Mouse (Mus musculus) kidney, postnatal 10 days (tissue): Measurements from ENCODE around the gene Mettl4.

Source experiments
- DNase-seq: peaks from one replicate; pipeline ENCODE4 v3.0.0; 2021; ENCODE audit warnings: mixed read lengths

Gene Mettl4

DNA sequence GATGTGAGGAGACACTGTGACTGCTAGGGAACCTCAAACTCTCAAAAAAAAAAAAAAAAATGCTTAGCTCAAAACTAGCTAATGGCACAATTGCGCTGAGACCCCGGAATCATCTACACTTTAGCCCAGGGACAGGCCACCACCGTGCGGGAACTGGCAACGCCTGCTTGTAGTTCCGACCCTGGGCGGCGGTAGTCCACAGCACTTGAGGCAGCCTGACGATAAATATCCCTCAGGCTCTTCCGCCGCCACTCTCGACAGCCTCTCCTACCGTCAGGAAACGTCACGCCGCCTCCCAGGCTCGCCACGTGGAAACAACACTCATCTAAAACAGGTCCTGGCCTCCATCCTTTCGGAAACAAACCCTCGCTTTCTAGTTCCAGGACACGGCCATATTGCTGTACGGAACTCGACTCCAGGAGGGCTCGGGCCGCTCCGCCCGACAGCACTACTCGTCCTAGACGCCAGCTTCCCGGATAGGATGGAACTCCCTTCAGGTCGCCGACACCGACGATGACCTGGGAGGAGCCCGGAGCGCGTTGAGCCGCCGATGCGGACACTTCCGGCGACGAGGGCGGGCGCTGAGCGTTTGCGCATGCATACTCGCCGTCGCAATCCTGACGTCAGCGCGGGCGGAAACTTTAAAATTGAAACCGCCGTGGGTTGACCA is at the start of gene Mettl4:
Gene Mettl4, minus strand, starts transcription at position 554 of the 670 bp plus-strand sequence.
- DNase-seq = peak; percentile 96

DNA sequence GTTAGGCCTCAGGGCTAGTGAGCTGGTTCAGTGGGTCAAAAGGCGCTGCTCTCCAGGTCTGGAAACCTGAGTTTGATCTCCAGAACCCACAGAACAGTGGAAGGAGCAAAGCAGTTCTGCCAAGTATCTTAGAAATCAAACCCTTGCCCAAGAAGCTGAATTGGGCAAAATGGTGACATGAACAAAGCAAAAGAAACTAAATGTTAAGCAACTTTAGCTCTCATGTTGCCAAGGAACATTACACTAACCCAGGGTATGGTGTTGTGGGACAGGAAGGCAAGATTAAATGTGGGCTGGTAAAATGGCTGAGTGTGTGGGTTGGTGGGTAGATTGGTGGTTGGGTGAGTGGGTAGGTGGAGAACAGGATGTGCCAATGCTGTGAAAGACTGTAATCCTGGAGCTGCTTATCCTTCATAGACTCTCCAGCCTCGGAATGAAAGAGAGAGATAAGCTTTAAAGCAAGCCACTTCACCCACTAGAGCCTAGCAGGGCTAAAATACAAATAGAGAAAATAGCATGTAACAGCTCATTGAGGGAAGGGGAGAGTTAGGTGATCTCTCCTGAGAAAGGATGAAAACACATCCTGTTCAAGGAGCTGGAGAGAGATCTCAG is 29.2 kb upstream of the Mettl4 start:
- no peak for DNase-seq

DNA sequence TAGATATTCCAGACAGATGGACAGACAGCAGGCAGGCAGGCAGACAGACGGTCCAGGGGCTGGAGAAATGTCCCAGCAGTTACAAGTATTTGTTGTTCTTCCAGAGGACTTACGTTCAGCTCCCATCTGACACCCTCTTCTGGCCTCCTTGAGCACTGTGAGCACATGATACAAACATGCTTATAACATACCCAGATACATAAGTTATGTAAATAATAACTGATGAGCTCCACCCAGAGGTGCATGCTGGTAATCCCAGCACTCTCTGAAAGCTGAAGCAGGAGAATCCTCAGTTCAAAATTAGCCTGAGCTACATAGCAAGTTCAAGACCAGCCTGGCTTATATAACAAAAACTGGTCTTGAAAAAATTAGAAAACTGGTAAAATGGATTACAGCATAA is 18.7 kb upstream of the Mettl4 start:
- no peak for DNase-seq

DNA sequence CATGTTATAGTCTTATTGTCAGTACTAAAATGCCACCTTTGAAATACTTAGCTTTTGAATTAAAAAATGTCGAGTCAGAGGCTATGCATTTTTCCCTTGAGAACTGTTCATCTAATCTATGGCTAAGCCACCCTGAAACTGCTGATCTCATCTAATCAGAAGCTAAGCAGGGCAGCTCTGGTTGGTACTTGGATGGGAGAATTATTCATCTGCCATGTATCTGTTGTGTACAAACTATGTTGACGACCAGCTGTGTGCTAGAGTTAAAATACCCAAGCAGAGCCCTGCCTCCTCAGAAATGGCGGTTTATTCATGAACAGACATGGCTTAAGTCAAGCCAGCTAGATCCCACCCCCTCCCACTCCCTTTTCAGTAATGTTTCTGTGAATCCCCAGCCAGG is 14.9 kb upstream of the Mettl4 start:
- DNase-seq = no peak

DNA sequence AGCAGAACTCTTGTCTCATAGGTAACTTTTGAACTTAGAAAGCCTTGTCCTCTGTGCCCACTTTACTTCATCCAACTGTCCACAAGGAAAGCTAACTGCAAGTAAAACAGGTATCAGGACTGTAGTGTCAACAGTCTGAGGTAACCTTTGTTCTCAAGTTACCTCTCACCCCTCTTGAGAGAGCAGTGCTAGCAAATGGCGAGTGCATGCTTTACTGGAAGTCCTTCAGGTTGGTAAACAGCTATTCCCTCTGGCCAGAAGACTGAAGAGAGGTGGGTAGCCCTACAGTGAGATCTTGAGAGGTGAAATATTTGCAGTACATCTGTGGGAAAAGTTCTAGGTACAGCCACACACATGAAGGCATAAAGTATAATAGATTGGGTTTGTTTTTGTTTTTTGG is 14.2 kb upstream of the Mettl4 start:
- no peak for DNase-seq

DNA sequence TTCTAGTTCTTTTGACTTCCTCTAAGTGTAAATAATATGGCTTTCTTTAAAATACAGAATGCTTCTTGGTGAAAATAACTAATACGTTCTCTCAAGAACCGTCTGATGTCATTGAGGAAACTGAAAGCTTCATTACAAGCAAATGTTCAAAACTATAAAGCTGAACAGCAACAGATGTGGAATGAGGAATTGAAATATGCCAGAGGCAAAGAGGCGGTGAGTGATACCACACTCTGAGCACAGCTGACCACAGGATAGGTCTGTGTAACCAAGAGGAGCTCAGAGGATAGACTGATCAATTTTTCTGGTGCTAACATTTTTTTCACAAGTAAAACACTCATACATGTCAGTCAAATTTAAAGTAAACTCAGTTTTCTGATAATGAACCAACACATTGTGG is 12.6 kb upstream of the Mettl4 start:
- no peak for DNase-seq

DNA sequence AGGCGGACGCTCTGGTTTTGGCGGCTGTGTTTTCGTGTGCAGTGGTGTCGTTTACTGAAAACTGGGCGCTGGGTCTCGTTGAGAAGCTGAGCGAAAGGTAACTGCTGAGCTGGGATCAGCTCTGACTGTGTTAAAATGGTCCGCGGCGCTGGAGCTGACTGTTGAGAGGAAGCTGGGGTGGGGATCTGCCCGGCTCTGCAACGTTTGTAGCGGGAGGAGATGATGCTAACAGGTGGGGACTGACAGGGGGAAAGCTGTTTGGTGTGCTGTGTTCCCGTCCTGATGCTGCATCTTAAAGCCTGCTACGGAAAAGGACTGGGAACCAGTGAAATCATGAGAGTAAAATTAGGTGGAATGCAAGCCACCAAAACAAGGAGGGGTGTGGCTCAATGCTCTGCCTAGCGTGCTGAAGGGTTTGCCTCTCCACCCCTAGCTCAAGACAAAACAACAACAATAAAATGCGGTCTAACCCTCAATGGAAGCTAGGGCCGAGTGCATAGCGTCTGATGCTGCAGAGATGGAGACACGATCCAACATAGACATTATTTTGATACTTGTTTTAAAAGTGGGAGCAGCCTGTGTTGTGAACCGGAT is 414 bp upstream of the Mettl4 start:
- no peak for DNase-seq

DNA sequence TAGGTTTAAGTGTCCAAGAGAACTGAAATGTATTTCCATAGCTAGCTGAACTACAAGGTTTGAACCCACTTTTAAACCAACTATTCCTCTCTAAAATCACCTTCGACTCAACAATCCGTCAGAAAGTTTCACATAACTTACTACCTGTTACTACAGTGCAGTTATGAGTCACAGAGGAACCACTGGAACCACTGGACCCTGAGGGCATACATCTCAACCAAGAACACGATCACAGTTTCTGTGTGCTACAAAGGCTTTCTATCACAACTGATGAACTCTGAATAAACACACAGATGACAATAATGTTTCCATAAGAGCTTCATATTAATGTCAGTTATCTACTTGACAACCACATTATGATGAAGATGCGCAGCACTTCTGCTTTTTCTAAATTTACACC is 11.6 kb downstream of the Mettl4 start:
- DNase-seq = no peak

DNA sequence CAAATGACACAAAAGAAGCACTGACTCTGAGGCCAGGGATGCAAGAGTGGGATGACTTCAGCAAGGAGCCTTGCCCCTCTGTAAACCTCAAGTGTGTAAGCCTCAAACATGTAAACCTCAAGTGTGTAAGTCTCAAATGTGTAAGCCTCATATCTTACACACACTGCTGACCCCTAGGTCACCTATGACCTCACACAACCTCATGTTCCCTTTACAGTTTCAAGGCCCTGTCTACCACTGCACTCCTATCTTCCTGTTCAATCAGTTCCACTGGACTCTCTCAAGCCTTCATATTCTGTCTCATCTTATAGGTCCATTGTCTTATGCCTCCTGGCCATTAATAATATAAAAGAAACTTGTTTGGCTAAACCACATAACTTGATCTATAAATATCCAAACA is 13.9 kb downstream of the Mettl4 start:
- no peak for DNase-seq

DNA sequence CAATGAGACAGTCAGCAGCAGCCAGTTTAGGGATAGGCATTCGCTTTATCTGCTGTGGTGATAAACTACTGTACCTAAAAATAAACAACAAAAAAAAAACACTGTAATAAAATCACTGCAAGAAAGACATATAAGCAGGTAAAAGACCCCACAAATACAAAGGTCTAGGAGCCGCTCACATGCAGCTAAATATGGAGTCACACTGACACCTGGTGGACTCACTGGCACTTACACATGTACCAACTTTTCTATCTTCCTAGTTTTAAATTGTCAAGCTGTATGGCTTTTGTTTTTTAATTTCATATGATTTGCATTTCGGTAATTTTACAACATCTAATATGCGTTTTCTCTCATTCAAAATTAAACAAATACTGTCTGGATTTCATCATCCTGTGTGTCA is 14.4 kb downstream of the Mettl4 start:
- peak; percentile 15 for DNase-seq

DNA sequence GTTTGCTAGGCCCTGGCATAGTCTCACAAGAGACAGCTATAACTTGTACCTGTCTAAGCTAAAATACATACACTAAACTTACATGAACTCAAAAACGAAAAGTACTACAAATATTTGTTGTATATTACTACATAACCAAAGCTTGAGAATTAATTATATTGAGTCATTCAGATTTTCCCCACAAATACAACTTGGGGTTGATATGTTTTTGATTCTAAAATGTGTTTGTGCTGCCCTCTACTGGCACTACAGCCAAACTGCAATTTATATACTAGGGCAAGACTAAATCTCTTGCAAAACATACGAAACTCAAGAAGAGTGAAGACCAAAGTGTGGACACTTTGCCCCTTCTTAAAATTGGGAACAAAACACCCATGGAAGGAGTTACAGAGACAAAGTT is 19.4 kb downstream of the Mettl4 start:
- DNase-seq = peak; percentile 40

DNA sequence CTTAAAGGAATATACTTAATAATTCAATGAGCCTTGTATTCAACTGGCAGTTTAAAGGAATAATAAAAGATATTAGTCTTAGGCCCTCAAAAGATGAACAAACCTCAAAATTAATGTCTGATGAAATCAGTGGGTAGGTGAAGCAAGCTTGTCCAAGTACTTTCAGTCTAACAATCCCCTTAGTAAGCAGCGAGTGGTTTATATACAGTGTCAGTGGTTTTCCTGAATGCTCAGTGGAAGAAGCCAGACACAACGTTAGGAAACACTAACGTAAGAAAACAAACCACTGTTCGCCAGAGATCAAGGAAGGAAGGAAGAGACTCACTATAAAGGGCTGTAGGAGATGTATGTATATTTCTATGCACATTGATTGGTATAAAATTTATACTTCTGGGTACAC is 23.1 kb downstream of the Mettl4 start:
- no peak for DNase-seq

DNA sequence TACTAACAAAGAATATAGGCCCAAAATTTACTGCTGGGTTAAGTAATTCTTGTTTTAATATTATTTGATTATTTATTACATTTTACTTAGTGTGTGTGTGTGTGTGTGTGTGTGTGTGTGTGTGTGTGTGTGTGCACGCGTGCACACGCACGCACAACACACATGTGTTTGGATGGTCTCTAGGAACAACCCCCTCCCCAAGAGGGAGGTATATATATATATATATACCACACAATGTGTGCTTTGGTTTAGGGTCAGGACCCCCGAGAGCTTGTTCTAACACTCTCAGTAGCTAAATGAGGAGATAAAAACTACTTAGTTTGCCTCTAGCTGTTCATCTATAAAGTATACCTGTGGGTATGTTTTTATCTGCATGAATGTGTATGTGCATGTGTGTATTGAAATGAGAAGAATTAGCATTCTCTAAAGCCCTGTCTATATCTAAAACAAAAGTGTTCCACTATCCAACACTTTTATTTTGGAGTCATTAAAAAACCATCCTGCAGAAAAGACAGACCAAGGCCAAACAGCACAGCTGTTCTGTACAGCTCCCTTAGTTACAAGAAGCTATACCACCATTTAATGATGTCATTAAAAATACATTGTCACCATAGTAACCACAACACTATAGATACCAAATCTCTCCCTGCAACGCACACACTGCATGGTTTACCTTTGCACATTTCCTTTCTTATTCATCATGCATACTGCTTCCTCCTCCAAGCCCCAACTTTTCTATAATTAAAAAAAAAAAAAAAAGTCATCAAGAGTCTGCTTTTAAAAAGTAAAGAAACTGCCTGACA is 76.1 kb downstream of the Mettl4 start:
- DNase-seq = no peak
